Mouse (Mus musculus): ENCODE measurements around the gene Ncoa1.

Gene Ncoa1

DNA sequence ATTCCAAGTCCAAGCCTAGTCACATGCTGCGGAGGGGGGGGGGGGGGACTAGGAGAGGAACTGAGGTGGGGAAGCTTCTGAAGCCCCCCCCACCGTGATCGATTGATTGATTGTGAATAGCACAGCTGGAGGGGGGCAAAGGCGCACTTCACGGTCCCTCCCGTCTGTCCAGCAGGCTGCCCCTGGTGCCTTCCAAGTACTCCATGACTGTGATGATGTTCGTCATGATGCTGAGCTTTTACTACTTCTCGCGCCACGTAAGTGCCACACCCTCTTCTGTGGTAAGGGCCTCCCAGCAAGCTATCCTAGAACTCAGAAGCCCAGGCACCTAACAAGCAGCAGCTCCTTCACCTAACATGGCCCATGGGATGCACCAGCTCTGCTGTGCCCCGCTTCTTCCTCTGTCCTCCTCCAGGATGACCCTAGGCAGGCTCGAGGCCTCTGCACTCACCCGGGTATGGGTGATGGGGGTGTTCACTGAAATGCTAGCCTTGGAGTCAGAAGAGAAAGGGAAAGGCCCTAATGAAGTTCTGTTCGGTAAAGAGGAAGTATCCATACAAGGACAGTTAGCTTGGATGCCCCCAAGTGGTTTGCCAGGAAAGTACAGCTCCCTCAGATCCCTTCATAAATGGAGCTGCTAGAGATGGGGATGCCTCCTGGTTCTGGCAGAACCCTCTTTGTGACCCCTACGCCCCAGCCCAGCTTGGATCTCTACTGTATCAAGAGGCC, 268.4 kb downstream of the Ncoa1 start:
- peak; percentile 72 to 76 for DNase-seq

DNA sequence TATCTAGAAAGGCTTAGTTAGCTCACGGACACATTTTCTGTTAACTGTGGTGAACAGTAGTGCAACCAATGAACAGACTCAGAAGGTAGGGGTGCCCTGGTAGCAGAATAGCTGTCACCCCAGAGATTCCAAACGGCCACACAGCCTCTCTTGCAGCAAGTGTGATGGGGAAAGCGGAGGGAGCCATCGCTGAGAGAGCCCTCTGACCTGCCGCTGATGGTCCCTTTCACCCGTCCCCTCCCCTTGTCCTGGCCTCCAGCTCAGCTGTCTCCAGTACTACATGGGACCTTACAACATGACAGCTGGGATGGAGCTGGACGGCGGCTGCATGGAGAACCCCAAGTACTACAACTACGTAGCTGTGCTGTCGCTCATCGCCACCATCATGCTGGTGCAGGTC, 270.9 kb downstream of the Ncoa1 start:
- no peak for DNase-seq

DNA sequence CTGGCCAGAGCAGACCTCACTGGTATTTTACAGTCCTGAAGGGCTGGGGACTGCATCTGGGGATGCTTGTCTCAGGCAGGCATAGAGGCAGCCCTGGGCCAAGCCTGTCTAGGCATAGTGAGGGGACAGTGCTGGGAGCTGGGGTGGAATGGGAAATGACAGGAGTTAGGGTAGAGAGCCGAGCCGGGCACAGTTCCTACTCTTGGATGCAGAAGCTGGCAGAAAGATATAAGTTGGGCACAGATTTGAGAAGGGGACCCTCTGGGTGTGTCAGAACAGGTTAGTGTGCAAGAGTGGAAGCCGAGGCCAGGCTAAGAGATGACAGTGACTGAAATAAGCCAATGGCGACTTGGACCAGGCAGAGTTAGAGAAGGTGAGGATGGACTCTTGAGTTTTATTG, 274.8 kb downstream of the Ncoa1 start:
- DNase-seq: no peak

DNA sequence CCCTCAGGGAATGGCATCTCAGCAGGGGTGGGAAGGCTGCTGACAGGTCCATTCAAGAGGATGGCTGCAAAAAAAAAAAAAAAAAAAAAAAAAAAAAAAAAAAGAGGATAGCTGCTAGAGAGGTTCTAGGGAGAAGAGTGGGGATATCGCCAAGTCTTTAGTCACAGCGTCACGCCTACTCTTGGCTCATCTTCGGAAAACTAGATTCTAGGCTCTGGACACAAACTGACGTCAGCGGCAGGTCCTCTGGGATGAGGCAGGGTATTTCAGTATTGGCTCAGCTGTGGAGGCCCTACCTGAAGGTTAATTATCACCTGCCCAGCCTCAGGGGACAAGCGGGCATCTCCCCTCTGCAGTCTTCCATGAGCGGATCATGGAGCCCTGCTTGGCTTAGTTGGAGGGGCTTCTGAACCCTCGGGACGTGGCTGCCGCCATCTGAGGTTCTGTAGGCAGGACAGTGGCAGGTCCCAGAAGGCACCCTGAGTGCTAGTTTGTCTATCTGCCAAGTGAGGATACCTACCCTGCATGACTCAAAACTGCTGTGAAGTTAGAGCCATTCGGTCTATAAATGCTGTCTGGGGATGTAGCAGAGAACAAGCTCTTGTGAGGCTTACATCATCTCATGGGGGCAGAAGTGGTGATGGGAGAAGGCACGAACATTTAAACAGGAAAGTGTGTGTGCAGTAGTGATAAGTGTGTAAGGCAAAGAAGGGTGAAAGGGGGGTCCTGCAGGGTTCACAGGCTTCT, 275.4 kb downstream of the Ncoa1 start:
- DNase-seq: no peak

DNA sequence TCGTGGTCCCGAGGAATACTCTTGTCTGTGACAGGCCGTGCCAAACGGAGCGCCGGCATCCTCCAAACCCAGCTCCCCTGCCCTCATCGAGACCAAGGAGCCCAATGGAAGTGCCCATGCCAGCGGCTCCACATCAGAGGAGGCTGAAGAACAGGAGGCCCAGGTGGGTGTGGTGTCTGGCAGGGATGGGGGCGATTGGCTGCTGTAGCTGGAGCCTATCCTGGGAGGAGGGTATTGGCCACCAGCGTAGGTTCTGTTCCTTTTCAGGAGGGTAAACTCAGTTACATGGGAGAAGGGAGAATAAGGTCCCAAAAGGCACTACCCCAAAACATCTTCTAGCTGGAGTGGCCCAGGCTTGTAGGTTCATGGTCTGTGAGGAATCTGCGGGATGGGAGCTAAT, 277.7 kb downstream of the Ncoa1 start:
- no peak for DNase-seq

DNA sequence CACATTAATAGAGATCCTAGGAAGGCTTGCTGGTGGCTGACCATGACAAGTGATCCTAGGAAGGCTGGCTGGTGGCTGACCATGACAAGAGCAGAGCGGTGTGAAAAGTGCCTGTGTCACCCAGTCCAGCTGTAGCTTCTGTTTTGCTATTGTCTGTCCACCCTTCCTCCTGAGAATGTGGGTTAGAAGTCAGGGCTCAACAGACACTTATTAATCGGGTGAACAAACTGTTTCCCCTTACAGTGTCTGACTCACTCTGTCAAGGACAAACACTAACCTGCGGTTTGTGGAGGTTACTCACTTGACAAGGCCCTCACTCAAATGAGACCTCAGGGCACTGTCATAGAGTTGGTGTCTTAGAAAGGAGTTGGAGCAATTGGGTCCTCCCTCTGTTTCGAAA, 278.3 kb downstream of the Ncoa1 start:
- DNase-seq: no peak
